ENCODE assay signal across 7 mouse cellular contexts in genomic region chr15:98880978-98881655, GRCm38 (mm10). TPM values are rescaled to one million over a fixed set of nuclear protein-coding genes. Genes with fewer than 3 reads are reported as not detected.
DNase-seq lines count a peak whose midpoint lies in the region; ATAC-seq lines count a peak whose summit lies in the region.

No protein-coding gene starts in this region.

- no peaks in the 10 kb centered on the region for H3K27me3 ChIP-seq in intestine, embryonic 15.5 days (replicated peaks)
- H3K27me3 ChIP-seq in midbrain, embryonic 10.5 days (ENCODE audit: low read depth, poor library complexity, severe bottlenecking) = no peaks in the 10 kb centered on the region

- intact Hi-C loops in left cerebral cortex, postnatal 25 days (cut with DNase I) = loop anchor here (2.0 to 10.0 kb wide), 2 partner anchors 38 to 214 kb away; partner anchors contain the start of genes Dnajc22 and Lmbr1l

- H3K9me3 ChIP-seq in intestine, embryonic 15.5 days = no peaks in the 10 kb centered on the region
- H3K9me3 ChIP-seq in midbrain, embryonic 10.5 days (replicated peaks) = no peaks in the 10 kb centered on the region

- 0 out of 2 replicates have a peak, but pooled peaks cover 7% of the 10 kb centered on the region for H3K4me1 ChIP-seq in intestine, embryonic 15.5 days (replicated peaks)
- peaks cover 26% of the 10 kb centered on the region for H3K4me1 ChIP-seq in midbrain, embryonic 10.5 days

- H3K9ac ChIP-seq in intestine, embryonic 15.5 days = peak overlapping the region; percentile 65

- ATAC-seq in intestine, embryonic 15.5 days = peak; percentile 96

- H3K36me3 ChIP-seq in intestine, embryonic 15.5 days = no peaks in the 10 kb centered on the region
- peaks cover 9% of the 10 kb centered on the region; the same call in 1 of the 2 replicates for H3K36me3 ChIP-seq in midbrain, embryonic 10.5 days

- under 1% methylated on average over 48 of the region's 48 CpGs for WGBS in intestine, embryonic 15.5 days
- WGBS in midbrain, embryonic 10.5 days = under 1% methylated on average over 48 of the region's 48 CpGs

- peak overlapping the region; percentile 83 for H3K27ac ChIP-seq in intestine, embryonic 15.5 days
- peak overlapping the region; percentile 89 for H3K27ac ChIP-seq in midbrain, embryonic 10.5 days (replicated peaks)

- peak overlapping the region; percentile 73 for H3K4me3 ChIP-seq in intestine, embryonic 15.5 days (replicated peaks)
- peak overlapping the region; percentile 77 for H3K4me3 ChIP-seq in midbrain, embryonic 10.5 days

- peak overlapping the region; percentile 95 for H3K4me2 ChIP-seq in intestine, embryonic 15.5 days (replicated peaks)

- peak; percentile 96 for DNase-seq in adrenal gland, adult 2 months
- DNase-seq in embryo, embryonic 11 days = peak; percentile 98
- DNase-seq in gastrocnemius, postnatal 25 days = peak; percentile 93
- peak; percentile 87 to 97 for DNase-seq in left cerebral cortex, postnatal 25 days (ENCODE audit: low spot score in 2 of 2)
- DNase-seq in midbrain, embryonic 10.5 days (ENCODE audit: low spot score) = peak; percentile 98
- DNase-seq in right cerebral cortex, postnatal 4 days = peak; percentile 81

RNA-seq across cellular contexts. Expression of gene Kmt2d, which starts 10.1 kb away (rescaled TPM):
- total RNA-seq in adrenal gland, adult 2 months (2021) = 10 to 100 TPM; 36.8 to 58.2 TPM
- 21.0 and 22.3 TPM in 2 replicates for polyA plus RNA-seq in adrenal gland, adult 2 months (2012; rRNA removed)
- total RNA-seq in gastrocnemius, postnatal 25 days (2021) = 10 to 100 TPM; 36.6 to 43.5 TPM
- polyA plus RNA-seq in intestine, embryonic 15.5 days (2015; fragmentation: Nextera tagmentation; extraction: Ambion mirVana) = 9.6 and 10.4 TPM in 2 replicates
- total RNA-seq in left cerebral cortex, postnatal 25 days (2021) = 10 to 100 TPM; 78.0 to 80.2 TPM
- 9.1 and 10.1 TPM in 2 replicates for polyA plus RNA-seq in midbrain, embryonic 10.5 days (2016; fragmentation: Nextera tagmentation; extraction: Ambion mirVana)

RNA-seq across cellular contexts. Expression of gene Rhebl1, which starts 13.2 kb away (rescaled TPM):
- 1 to 10 TPM in 1 of 2 experiments, under 1 TPM in 1; 0.69 to 3.6 TPM for total RNA-seq in adrenal gland, adult 2 months (2021)
- polyA plus RNA-seq in adrenal gland, adult 2 months (2012; rRNA removed) = 1.3 and 2.0 TPM in 2 replicates
- 1 to 10 TPM; 2.5 to 2.9 TPM for total RNA-seq in gastrocnemius, postnatal 25 days (2021)
- polyA plus RNA-seq in intestine, embryonic 15.5 days (2015; fragmentation: Nextera tagmentation; extraction: Ambion mirVana) = 10.8 and 12.5 TPM in 2 replicates
- 10 to 100 TPM in 1 of 2 experiments, 1 to 10 TPM in 1; 8.2 to 11.6 TPM for total RNA-seq in left cerebral cortex, postnatal 25 days (2021)
- polyA plus RNA-seq in midbrain, embryonic 10.5 days (2016; fragmentation: Nextera tagmentation; extraction: Ambion mirVana) = 19.3 and 23.9 TPM in 2 replicates

RNA-seq across cellular contexts. Expression of gene Dhh, which starts 17.2 kb away (rescaled TPM):
- 1 to 10 TPM; 2.3 to 3.5 TPM for total RNA-seq in adrenal gland, adult 2 months (2021)
- 3.1 and 3.8 TPM in 2 replicates for polyA plus RNA-seq in adrenal gland, adult 2 months (2012; rRNA removed)
- 1 to 10 TPM; 1.2 to 2.3 TPM for total RNA-seq in gastrocnemius, postnatal 25 days (2021)
- 0.96 and 1.1 TPM in 2 replicates for polyA plus RNA-seq in intestine, embryonic 15.5 days (2015; fragmentation: Nextera tagmentation; extraction: Ambion mirVana)
- total RNA-seq in left cerebral cortex, postnatal 25 days (2021) = under 1 TPM; 0.37 to 0.41 TPM
- 0.27 and 0.58 TPM in 2 replicates for polyA plus RNA-seq in midbrain, embryonic 10.5 days (2016; fragmentation: Nextera tagmentation; extraction: Ambion mirVana)

RNA-seq across cellular contexts. Expression of gene Lmbr1l, which starts 36.9 kb away (rescaled TPM):
- 10 to 100 TPM; 11.5 to 14.2 TPM for total RNA-seq in adrenal gland, adult 2 months (2021)
- polyA plus RNA-seq in adrenal gland, adult 2 months (2012; rRNA removed) = 36.3 and 58.5 TPM in 2 replicates
- 1 to 10 TPM; 6.1 to 6.6 TPM for total RNA-seq in gastrocnemius, postnatal 25 days (2021)
- polyA plus RNA-seq in intestine, embryonic 15.5 days (2015; fragmentation: Nextera tagmentation; extraction: Ambion mirVana) = 18.6 and 19.0 TPM in 2 replicates
- 10 to 100 TPM; 13.8 to 18.4 TPM for total RNA-seq in left cerebral cortex, postnatal 25 days (2021)
- polyA plus RNA-seq in midbrain, embryonic 10.5 days (2016; fragmentation: Nextera tagmentation; extraction: Ambion mirVana) = 24.7 and 28.6 TPM in 2 replicates

RNA-seq across cellular contexts. Expression of gene Prkag1, which starts 49.8 kb away (rescaled TPM):
- total RNA-seq in adrenal gland, adult 2 months (2021) = 10 to 100 TPM; 77.1 to 79.8 TPM
- 54.9 and 57.3 TPM in 2 replicates for polyA plus RNA-seq in adrenal gland, adult 2 months (2012; rRNA removed)
- total RNA-seq in gastrocnemius, postnatal 25 days (2021) = 10 to 100 TPM; 43.6 to 43.9 TPM
- polyA plus RNA-seq in intestine, embryonic 15.5 days (2015; fragmentation: Nextera tagmentation; extraction: Ambion mirVana) = 88.3 and 89.0 TPM in 2 replicates
- 10 to 100 TPM; 44.1 to 55.6 TPM for total RNA-seq in left cerebral cortex, postnatal 25 days (2021)
- polyA plus RNA-seq in midbrain, embryonic 10.5 days (2016; fragmentation: Nextera tagmentation; extraction: Ambion mirVana) = 90.4 and 94.9 TPM in 2 replicates

Comparison
In these comparisons a context has a peak if more than half of its experiments do, and no peak if none do; other contexts are left out.
1. Peak in every context shown above with its lines: DNase-seq, ATAC-seq, H3K4me3 ChIP-seq and H3K27ac ChIP-seq.